Mouse (Mus musculus): Measurements from ENCODE around the gene Tecpr1. TPM values are rescaled to one million over a fixed set of nuclear protein-coding genes. Genes with fewer than 3 reads are reported as not detected.
A peak's percentile ranks its signal among the peaks of the same experiment; 100 is the strongest.

Gene Tecpr1
- polyA plus RNA-seq, 1 experiment, result 71.1 TPM

- 86% methylated on average over 7 of the region's 7 CpGs for WGBS
- Histone ChIP-seq H3K4me3 (ENCODE audit: extremely low read depth, insufficient read depth, insufficient read length) (no peak overlapping the region), H3K27me3 (ENCODE audit: control insufficient read depth, insufficient read depth, low read length) (no peaks in the 10 kb centered on the region), H3K4me1 (ENCODE audit: control insufficient read depth, insufficient read depth, insufficient read length) (no peaks in the 10 kb centered on the region), H3K27ac (ENCODE audit: insufficient read depth, low read length) (no peak overlapping the region), H3K36me3 (ENCODE audit: control insufficient read depth, insufficient read depth, low read length) (no peaks in the 10 kb centered on the region)
- TF ChIP-seq POLR2A (IDR thresholded peaks at IDR 0.05; ENCODE audit: low read depth, low read length) (no peak), CTCF (IDR thresholded peaks at IDR 0.05; ENCODE audit: extremely low read depth, insufficient read depth, insufficient read length, insufficient replicate concordance) (no peak)
- DNase-seq (ENCODE audit: low read depth in 1 of 2, low spot score in 2 of 2), result no peak
Measured at GRCm38 (mm10) chr5:144230216-144230615, 6.8 kb upstream of the Tecpr1 start.

- H3K36me3 ChIP-seq (ENCODE audit: control insufficient read depth, insufficient read depth, low read length), result no peaks in the 10 kb centered on the region
- peaks cover 13% of the 10 kb centered on the region; the same call in 1 of the 2 replicates for H3K4me1 ChIP-seq (ENCODE audit: control insufficient read depth, insufficient read depth, insufficient read length)
- 57% methylated on average over 11 of the region's 11 CpGs for WGBS
- no peak overlapping the region for H3K4me3 ChIP-seq (ENCODE audit: extremely low read depth, insufficient read depth, insufficient read length)
- H3K27me3 ChIP-seq (ENCODE audit: control insufficient read depth, insufficient read depth, low read length), result no peaks in the 10 kb centered on the region
- H3K27ac ChIP-seq (ENCODE audit: insufficient read depth, low read length), result no peak overlapping the region
- no peak for TF ChIP-seq POLR2A (IDR thresholded peaks at IDR 0.05; ENCODE audit: low read depth, low read length)
- TF ChIP-seq CTCF (IDR thresholded peaks at IDR 0.05; ENCODE audit: extremely low read depth, insufficient read depth, insufficient read length, insufficient replicate concordance), result no peak
- no peak for DNase-seq (ENCODE audit: low read depth in 1 of 2, low spot score in 2 of 2)
Measured at GRCm38 (mm10) chr5:144226220-144226619, 2.8 kb upstream of the Tecpr1 start.

GRCm38 (mm10) chr5:144223899-144224816 is 743 bp upstream of the Tecpr1 start:
- no peak for DNase-seq (ENCODE audit: low read depth in 1 of 2, low spot score in 2 of 2)
- no peaks in the 10 kb centered on the region for H3K36me3 ChIP-seq (ENCODE audit: control insufficient read depth, insufficient read depth, low read length)
- H3K27ac ChIP-seq (ENCODE audit: insufficient read depth, low read length), result peak overlapping the region; percentile 85

GRCm38 (mm10) chr5:144222811-144223502 is 458 bp downstream of the Tecpr1 start:
- Histone ChIP-seq H3K4me1 (ENCODE audit: control insufficient read depth, insufficient read depth, insufficient read length) (peaks cover 18% of the 10 kb centered on the region; the same call in 1 of the 2 replicates), H3K4me3 (ENCODE audit: extremely low read depth, insufficient read depth, insufficient read length) (peak overlapping the region; percentile 76), H3K27me3 (ENCODE audit: control insufficient read depth, insufficient read depth, low read length) (no peaks in the 10 kb centered on the region), H3K27ac (ENCODE audit: insufficient read depth, low read length) (peak overlapping the region; percentile 70), H3K36me3 (ENCODE audit: control insufficient read depth, insufficient read depth, low read length) (no peaks in the 10 kb centered on the region)
- 1% methylated on average over 25 of the region's 25 CpGs for WGBS
- peak; percentile 8 to 24 for DNase-seq (ENCODE audit: low read depth in 1 of 2, low spot score in 2 of 2)
- TF ChIP-seq POLR2A (IDR thresholded peaks at IDR 0.05; ENCODE audit: low read depth, low read length) (peak; percentile 30; the same call in 1 of the 2 replicates), CTCF (IDR thresholded peaks at IDR 0.05; ENCODE audit: extremely low read depth, insufficient read depth, insufficient read length, insufficient replicate concordance) (no peak)

More at GRCm38 (mm10) chr5:144223899-144224816, 743 bp upstream of the Tecpr1 start:
- H3K4me1 ChIP-seq (ENCODE audit: control insufficient read depth, insufficient read depth, insufficient read length), result peaks cover 18% of the 10 kb centered on the region; the same call in 1 of the 2 replicates
- TF ChIP-seq POLR2A (IDR thresholded peaks at IDR 0.05; ENCODE audit: low read depth, low read length), result no peak
- H3K4me3 ChIP-seq (ENCODE audit: extremely low read depth, insufficient read depth, insufficient read length), result peak overlapping the region; percentile 90
- no peaks in the 10 kb centered on the region for H3K27me3 ChIP-seq (ENCODE audit: control insufficient read depth, insufficient read depth, low read length)
- WGBS, result 30% methylated on average over 18 of the region's 18 CpGs

- peak; percentile 36 to 81 for DNase-seq (ENCODE audit: low read depth in 1 of 2, low spot score in 2 of 2)
- peak overlapping the region; percentile 70; the same call in 1 of the 2 replicates for H3K27ac ChIP-seq (ENCODE audit: insufficient read depth, low read length)
- peaks cover 5% of the 10 kb centered on the region; the same call in 1 of the 2 replicates for H3K36me3 ChIP-seq (ENCODE audit: control insufficient read depth, insufficient read depth, low read length)
- no peak overlapping the region for H3K4me3 ChIP-seq (ENCODE audit: extremely low read depth, insufficient read depth, insufficient read length)
- no peaks in the 10 kb centered on the region for H3K27me3 ChIP-seq (ENCODE audit: control insufficient read depth, insufficient read depth, low read length)
- WGBS, result 13% methylated on average over 4 of the region's 4 CpGs
- peaks cover 21% of the 10 kb centered on the region; the same call in 1 of the 2 replicates for H3K4me1 ChIP-seq (ENCODE audit: control insufficient read depth, insufficient read depth, insufficient read length)
- TF ChIP-seq POLR2A (IDR thresholded peaks at IDR 0.05; ENCODE audit: low read depth, low read length), result no peak
- no peak for TF ChIP-seq CTCF (IDR thresholded peaks at IDR 0.05; ENCODE audit: extremely low read depth, insufficient read depth, insufficient read length, insufficient replicate concordance)
Measured at GRCm38 (mm10) chr5:144221305-144221704, 2.1 kb downstream of the Tecpr1 start.

GRCm38 (mm10) chr5:144219936-144220335 is 3.5 kb downstream of the Tecpr1 start:
- no peak for TF ChIP-seq CTCF (IDR thresholded peaks at IDR 0.05; ENCODE audit: extremely low read depth, insufficient read depth, insufficient read length, insufficient replicate concordance)
- no peak for TF ChIP-seq POLR2A (IDR thresholded peaks at IDR 0.05; ENCODE audit: low read depth, low read length)
- Histone ChIP-seq H3K36me3 (ENCODE audit: control insufficient read depth, insufficient read depth, low read length) (peaks cover 5% of the 10 kb centered on the region; the same call in 1 of the 2 replicates), H3K4me3 (ENCODE audit: extremely low read depth, insufficient read depth, insufficient read length) (no peak overlapping the region), H3K27ac (ENCODE audit: insufficient read depth, low read length) (no peak overlapping the region), H3K27me3 (ENCODE audit: control insufficient read depth, insufficient read depth, low read length) (no peaks in the 10 kb centered on the region), H3K4me1 (ENCODE audit: control insufficient read depth, insufficient read depth, insufficient read length) (peaks cover 25% of the 10 kb centered on the region; the same call in 1 of the 2 replicates)
- no peak for DNase-seq (ENCODE audit: low read depth in 1 of 2, low spot score in 2 of 2)
- WGBS, result 86% methylated on average over 5 of the region's 5 CpGs
